Mouse (Mus musculus): ENCODE measurements around the gene Dmrta2.

- TF ChIP-seq GATA1 (IDR thresholded peaks at IDR 0.05; ENCODE audit: borderline replicate concordance, low read length) (no peak), CTCF (IDR thresholded peaks at IDR 0.05; ENCODE audit: low read depth, low read length) (no peak), GATA2 (IDR thresholded peaks at IDR 0.05; ENCODE audit: borderline replicate concordance, low read depth, low read length) (no peak), TAL1 (conservative IDR thresholded peaks at IDR 0.05; ENCODE audit: low read depth, low read length) (no peak)
These were observed 14.1 kb upstream of the Dmrta2 start for GRCm38 (mm10) chr4:109963570-109964279.
